Mouse (Mus musculus): ENCODE data around the gene Vrk1. TPM values are rescaled to one million over a fixed set of nuclear protein-coding genes. Genes with fewer than 3 reads are reported as not detected.
A peak's percentile ranks its signal among the peaks of the same experiment; 100 is the strongest.

Gene Vrk1
- 100 to 1,000 TPM; 124 to 151 (median 151) TPM for polyA plus RNA-seq (2017; shearing (Covaris generic))

GRCm38 (mm10) chr12:106010065-106010915 lies at the start of gene Vrk1:
TSS of gene Vrk1 (plus strand) at chr12:106010228.
- ATAC-seq = peak; percentile 91

DNA sequence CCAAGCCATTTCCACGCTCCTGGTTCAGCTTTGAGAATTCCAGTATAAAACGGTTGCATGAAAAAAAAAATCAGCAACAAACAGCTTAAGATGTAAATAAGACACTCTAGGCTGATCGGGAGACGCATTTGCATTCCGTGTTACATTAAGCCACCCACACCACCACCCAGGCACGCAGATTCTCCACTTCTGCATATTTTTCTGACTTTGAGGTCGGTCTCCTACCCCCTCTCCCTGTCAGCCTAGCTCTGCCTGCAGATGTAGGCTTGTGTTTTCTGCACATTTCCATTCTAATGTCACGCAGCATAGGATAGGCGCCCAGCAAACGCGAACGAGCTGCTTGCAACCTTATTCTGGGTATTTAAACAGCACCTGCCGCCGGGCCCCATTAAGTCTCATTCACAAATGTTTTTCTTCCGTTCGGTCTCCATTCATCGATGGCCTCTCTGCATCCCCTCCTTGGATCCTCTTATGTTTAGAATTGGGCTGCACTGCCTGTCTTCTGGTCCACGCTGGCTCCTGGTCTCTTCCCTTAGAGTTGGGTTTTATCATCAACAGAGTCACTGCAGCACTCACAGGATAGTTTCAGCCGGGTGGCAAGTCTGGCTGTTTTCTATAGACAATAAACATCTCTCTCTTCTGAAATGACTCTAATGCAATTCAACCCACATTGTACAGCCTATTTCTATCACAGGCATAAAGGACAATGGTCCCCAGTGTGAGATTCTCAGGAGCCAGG lies 49.3 kb upstream of the Vrk1 start:
- ATAC-seq = no peak

- ATAC-seq = no peak
Measured at GRCm38 (mm10) chr12:105961667-105962066, 48.4 kb upstream of the Vrk1 start.

GRCm38 (mm10) chr12:105962103-105963011 lies 47.7 kb upstream of the Vrk1 start:
- ATAC-seq = peak; percentile 91

DNA sequence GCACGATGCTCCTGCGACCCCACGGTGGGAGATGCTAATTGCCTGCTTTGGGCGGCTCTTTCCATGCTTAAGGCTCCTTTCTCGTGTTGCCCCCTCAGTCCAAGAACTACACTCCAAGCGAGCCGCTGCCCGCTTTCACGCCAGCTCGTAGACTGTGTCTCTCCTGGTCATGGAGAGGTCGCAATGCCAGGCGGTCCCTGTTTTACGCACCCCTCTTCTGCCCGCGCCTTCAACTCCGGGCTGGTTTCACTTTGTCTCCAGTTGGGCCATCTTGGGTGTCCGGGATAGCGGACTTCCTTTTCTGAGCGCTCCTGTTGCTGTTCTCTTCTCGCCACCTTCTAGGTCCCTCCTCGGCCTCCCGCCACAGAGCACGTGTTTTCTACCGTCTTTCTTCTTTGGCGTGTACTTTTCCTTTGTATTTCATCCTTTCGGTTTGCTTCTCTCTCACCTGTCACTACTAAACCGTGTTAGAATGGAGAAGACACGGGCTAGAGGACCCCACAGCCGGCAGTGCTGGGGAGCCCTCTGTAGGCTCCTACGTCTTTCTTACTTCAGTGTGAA lies 46.9 kb upstream of the Vrk1 start:
- ATAC-seq = peak; percentile 64

DNA sequence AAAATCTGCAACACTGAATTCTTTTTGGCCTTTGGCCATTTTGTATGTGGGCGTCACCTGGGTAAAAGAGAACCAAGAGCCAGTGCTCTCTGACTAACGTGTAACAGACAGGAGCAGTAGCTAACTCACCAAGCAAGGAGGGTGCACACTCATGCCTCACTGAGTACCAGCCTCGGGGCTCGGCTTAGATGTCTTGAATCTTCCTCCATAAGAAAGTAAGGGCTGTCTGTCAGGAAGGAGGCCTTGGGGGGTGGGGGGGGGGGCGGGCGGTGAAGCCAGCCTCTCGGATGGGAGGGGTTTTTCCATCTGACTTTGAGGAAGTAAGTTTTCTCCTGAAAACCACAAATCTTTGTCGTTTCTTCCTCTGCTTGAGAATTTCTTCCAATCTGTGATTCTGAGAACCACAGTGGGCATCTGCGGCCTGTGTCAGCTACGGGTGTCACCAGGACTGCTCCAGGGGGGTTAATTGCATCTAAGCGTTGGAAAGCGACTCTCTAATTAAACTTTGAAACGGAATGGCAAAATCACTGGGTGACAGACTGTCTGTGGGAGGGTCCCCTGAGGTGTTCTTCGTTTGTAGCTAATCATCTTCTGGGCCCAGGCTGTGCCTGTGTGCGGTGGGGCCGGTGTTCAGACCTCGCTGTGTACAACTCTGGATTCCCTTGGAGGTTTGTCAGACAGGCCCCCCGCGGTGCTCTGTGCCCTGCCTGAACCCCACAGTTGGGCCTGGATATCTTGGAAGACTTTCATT lies 43.0 kb upstream of the Vrk1 start:
- no peak for ATAC-seq

GRCm38 (mm10) chr12:105967806-105968205 lies 42.2 kb upstream of the Vrk1 start:
- no peak for ATAC-seq

DNA sequence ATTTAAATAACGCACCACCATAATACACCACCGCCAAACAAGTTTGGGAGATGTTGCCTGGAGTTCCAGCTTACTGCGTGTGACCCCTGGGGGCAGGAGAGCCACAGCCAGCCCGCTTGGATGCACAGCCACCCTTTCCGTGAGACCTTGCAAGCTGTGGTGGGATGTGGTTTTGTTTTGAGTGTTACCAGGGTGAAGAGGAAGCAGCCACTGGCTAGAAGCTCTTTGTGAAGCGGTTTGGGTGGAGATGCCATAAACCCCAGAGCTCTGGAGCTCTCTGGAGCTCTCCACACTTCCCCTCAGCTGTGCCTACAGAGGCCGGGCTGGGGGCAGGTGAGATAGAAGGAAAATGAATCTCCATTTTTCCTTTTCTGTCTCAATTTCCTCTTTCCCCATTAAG lies 38.8 kb upstream of the Vrk1 start:
- peak; percentile 60 for ATAC-seq

- ATAC-seq = no peak
Measured at GRCm38 (mm10) chr12:105972673-105973072, 37.4 kb upstream of the Vrk1 start.

GRCm38 (mm10) chr12:105973691-105974090 lies 36.3 kb upstream of the Vrk1 start:
- no peak for ATAC-seq

DNA sequence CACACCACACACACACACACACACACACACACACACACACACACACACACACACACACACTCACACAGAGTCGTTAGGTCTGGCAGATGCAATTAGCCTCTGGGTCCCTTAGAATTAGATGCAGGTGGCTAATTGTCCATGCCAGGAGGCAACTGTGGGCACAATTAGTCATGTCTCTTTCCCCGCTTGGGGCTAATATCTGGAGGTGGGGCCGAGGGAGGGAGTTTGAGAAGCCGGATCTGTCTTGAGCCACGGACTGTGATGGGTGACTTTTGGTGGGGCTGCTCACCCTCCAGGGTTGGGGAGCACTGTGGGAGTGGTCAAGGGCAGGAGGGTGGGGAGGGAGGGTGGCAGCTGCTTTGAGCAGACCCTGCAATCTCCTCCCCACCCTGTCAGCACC lies 35.9 kb upstream of the Vrk1 start:
- ATAC-seq = no peak

- ATAC-seq = peak; percentile 90
Measured at GRCm38 (mm10) chr12:105981121-105981973, 28.7 kb upstream of the Vrk1 start.

GRCm38 (mm10) chr12:105981974-105982305 lies 28.1 kb upstream of the Vrk1 start:
- no peak for ATAC-seq

DNA sequence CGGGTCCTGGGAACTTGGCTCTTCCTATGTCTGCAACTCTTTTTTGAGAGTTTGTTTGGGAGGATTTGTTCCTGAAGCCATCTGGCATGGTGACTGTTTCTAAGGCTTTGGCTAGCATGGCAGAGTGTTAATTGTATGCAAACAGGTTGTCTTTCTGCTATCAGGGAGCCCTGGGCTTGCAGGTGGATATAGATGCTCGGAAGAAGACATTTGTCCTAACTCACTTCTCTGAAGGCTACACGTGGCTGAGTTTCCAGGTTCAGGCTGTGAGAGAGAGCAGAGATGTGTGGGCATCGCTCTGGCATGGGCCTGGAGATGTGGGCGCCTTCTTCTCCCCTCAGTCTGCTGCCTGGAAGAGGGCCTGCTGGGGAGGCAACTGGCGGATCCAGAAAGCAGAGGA lies 27.4 kb upstream of the Vrk1 start:
- no peak for ATAC-seq

GRCm38 (mm10) chr12:105983499-105983898 lies 26.5 kb upstream of the Vrk1 start:
- no peak for ATAC-seq

- no peak for ATAC-seq
Measured at GRCm38 (mm10) chr12:105988434-105988833, 21.6 kb upstream of the Vrk1 start.

DNA sequence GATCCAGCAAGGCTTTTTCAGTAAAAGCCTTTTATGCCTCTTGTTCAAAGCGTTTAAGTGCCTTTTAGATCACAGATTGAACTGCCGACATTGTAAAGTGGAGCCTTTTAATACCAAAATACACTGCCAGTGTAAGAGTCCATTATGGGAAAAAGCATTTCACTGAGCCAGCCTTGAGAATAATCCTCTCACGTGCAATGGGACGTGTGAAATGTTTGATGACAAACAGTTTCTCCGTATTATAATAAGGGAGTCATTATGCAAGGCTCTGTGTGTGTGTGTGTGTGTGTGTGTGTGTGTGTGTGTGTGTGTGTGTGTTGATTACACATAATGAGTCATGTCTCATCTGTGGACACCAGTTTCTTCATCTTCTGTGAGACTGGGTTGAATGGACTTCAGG lies 17.3 kb upstream of the Vrk1 start:
- no peak for ATAC-seq

- ATAC-seq = no peak
Measured at GRCm38 (mm10) chr12:105993356-105993755, 16.7 kb upstream of the Vrk1 start.

DNA sequence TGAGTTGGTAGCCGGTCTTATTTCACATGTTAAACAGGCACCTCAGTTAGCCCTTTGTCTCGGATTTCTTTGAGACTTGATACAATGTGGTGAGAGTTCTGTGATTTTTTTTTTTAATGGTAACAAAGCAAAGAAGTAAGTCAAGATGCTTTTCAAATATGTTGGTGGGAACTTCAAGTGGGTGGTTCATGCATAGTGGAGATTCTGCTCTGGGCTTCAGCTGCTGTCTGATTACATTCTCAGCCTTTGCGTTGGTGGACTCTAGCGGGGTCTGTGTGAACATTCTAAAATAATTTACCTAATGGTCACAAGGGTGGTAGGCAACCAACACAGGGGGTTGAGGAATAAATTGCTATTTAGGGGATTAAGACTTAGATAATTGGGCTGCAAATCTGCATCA lies 14.1 kb upstream of the Vrk1 start:
- no peak for ATAC-seq

- ATAC-seq = no peak
Measured at GRCm38 (mm10) chr12:105997028-105997786, 12.8 kb upstream of the Vrk1 start.
